Mouse (Mus musculus) heart, postnatal 10 days (tissue): Measurements from ENCODE around the gene Gm3453. TPM values are rescaled to one million over a fixed set of nuclear protein-coding genes. Genes with fewer than 3 reads are reported as not detected.
A peak's percentile ranks its signal among the peaks of the same experiment; 100 is the strongest.
"Not testable (repeated sequence)": the region's sequence is repeated elsewhere in the genome, so short reads cannot be mapped to it uniquely, and the experiment has no call there.

ENCODE experiments used
- DNase-seq, 2 experiments: peaks; one replicate each; pipeline ENCODE4 v3.0.0; 2021
- intact Hi-C: fragments of 180-260 bp; cut with DNase I; formaldehyde crosslinking; loops from one replicate; pipeline ENCODE4 v1.15.1; 2025
- total RNA-seq, 2 experiments: library from RNA; stranded (reverse); gene quantifications; 2 replicates each; pipeline ENCODE4 v1.2.3; 2021

The Gm3453 gene
- total RNA-seq = not detected

DNA sequence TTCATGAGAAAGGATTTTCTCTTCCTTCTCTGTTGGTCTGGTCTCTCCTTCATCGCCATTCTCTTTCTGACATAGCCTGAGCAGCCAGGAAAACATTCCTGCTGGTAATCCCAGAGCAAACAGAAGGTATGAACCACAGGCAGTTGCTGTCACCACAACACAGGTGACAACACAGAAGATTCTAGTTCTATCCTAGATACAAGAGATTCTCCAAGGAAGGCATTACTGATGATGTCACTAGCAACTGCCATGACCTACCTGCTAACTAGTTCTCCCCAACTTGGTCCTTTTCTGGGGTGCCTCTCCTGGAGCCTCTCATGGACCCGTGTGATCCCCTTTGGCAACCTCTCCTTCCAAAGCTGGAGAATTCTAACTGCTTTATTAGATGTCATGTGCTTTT is at the start of gene Gm3453:
Gene Gm3453, minus strand, starts transcription at position 101 of the 400 bp plus-strand sequence.
- DNase-seq, intact Hi-C loops: not testable (repeated sequence)

DNA sequence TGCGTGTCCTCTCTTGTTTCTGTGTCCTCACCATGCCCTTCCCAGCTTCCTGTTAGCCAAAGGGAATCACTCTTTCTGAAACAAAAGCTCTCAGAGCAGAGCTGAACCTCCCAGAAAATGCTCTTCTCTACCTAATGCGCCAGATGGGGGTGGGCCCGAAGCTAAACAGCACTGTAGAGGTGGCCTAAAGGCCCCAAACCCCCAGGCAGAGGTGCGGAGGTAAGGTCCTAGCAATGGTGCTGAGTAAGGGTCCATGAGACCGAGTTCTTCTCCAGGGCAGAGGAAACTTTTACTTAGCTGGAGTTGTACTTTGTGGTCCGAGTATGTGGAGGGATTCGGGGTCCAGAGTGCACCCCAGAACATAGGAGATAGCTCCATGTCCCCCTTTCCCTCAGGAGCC is 8.2 kb upstream of the Gm3453 start:
- DNase-seq, intact Hi-C loops: not testable (repeated sequence)

DNA sequence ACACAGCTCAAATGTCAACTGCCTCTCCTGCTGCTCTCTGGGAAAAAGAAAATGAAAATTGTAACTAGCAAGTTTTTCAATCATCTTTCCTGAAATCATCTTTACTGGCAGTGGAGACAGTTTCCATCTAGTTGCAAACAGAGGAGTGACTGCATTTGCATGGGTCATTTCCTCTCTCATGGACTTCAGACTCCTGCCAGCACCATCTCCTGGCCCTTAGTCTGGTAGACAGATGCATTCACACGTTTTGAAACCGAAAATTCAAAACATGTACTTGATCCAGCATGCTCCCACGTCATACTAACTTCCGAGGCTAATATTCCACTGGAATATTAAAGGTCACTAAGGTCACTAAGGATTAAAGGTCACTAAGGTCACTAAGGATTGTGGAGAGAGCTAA is 16.5 kb downstream of the Gm3453 start:
- DNase-seq, intact Hi-C loops: not testable (repeated sequence)

DNA sequence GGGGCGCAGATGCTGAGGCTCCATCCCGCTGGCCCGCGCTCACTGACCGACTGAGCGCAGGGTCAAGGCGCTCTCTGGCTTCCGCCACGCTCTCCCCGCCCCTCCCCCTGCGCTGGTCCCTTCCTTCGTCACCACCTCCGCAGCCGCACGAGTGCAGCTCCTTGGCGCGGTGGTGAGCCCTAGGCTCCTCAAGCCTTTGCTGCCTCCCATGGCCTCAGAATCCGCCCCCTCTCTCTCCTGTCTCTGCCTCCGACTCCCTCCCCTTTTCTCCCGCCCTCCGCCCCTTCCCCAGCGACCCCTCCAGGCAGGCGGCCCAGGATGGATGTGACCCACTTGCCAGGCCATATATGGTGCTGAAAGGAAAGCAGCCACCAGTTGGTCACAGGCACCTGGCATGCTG is 17.3 kb downstream of the Gm3453 start, which contains the start of gene Gm3248:
Gene Gm3248, minus strand, starts transcription at position 111 of the 400 bp plus-strand sequence.
- intact Hi-C loops = not testable (repeated sequence)
- DNase-seq = peak; percentile 23 to 32

DNA sequence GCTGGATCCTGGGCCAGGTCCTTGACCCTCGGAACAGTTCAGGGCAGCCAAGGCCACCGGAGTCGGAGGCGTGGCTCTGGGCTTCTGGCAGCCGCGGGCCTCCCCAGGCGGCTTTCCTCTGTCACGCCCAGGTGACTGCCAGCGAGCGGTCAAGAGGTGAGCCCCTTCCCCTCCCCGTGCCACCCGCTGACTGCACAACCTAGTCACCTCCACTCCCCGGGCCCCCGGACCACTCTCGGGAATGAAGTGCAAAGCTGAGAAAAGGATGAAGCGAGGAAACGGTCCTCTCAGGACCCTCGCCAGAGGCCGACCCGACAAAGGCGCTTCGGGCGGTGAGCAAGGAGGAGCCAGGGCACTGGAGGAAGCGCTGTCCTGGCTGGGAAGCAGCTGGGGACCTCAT is 17.8 kb downstream of the Gm3453 start:
- peak; percentile 8 to 11 for DNase-seq
- intact Hi-C loops = not testable (repeated sequence)

DNA sequence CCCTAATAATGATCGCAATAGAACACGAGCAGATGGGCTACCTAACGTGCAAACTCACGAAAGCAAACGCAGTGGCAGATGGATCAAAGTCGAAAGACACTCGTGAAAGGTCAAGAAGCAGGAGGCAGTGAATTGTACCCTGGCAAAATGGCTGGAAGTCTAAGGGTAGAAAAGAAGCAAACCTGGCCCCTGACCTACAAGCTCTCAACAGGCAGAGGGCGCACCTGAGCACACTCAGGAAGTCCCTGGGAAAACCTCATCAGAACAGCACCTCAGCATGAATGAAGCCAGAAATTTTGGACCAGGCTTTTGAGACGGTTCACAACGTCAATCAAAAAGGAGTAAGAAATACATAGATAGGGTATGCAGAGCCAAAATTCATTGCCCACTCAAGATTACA is 18.5 kb downstream of the Gm3453 start:
- intact Hi-C loops = not testable (repeated sequence)
- peak; percentile 5 to 13 for DNase-seq

DNA sequence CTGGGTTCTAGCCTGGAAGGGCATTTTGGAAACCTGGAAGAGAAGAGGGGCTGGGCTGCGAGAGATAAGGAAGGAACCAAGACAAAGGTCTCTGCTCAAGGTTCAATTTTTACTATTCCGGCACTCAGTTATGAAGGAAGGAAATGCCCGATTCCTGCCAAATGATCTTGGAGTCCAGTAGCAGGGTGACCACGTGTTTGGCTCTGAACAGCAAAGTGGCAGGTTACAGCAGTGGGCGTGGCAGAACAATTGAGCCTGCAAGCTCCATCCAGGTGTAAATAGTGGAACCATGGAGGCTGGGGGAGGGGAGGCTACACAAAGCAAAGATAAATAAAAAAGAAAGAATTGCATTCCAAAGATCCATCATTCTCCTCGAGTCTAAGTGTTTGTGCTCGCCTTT is 55.7 kb downstream of the Gm3453 start:
- DNase-seq, intact Hi-C loops: not testable (repeated sequence)

Other genes starting within 250 kb of the Gm3453 start
- gene Gm3373, start 237.6 kb downstream of the Gm3453 start, total RNA-seq = under 1 TPM in 1 of 2 experiments, not detected in 1; 0.45 TPM
- 1 to 10 TPM; 1.4 to 2.2 TPM for gene Gm3383, start 171.2 kb downstream of the Gm3453 start, total RNA-seq
- not detected for gene Gm3424, start 148.8 kb downstream of the Gm3453 start, total RNA-seq
- gene Gm8237, start 98.8 kb downstream of the Gm3453 start, total RNA-seq = 1 to 10 TPM in 1 of 2 experiments, under 1 TPM in 1; 0.57 to 1.3 TPM
- gene Gm3248, start 17.4 kb downstream of the Gm3453 start, total RNA-seq = under 1 TPM; 0.57 to 0.81 TPM
- not detected for gene Gm6337, start 79.1 kb upstream of the Gm3453 start, total RNA-seq
- gene Gm8206, start 114.8 kb upstream of the Gm3453 start, total RNA-seq = 1 to 10 TPM in 1 of 2 experiments, not detected in 1; 1.1 TPM
- gene Gm3468, start 129.5 kb upstream of the Gm3453 start, total RNA-seq = under 1 TPM; 0.36 to 0.57 TPM
- gene Gm3476, start 146.7 kb upstream of the Gm3453 start, total RNA-seq = not detected
- 1 to 10 TPM; 1.2 to 1.3 TPM for gene Gm21560, start 240.2 kb upstream of the Gm3453 start, total RNA-seq